Mouse (Mus musculus): Measurements from ENCODE around the gene Golt1b. TPM values are rescaled to one million over a fixed set of nuclear protein-coding genes. Genes with fewer than 3 reads are reported as not detected.

Golt1b gene
- polyA plus RNA-seq (2014; fragmentation: Illumina TruSeq; extraction: RNeasy Lipid Tissue Mini Kit (QIAGEN cat#74804); ENCODE audit: insufficient read depth, low read depth, low replicate concordance) = 20.6 TPM

DNA sequence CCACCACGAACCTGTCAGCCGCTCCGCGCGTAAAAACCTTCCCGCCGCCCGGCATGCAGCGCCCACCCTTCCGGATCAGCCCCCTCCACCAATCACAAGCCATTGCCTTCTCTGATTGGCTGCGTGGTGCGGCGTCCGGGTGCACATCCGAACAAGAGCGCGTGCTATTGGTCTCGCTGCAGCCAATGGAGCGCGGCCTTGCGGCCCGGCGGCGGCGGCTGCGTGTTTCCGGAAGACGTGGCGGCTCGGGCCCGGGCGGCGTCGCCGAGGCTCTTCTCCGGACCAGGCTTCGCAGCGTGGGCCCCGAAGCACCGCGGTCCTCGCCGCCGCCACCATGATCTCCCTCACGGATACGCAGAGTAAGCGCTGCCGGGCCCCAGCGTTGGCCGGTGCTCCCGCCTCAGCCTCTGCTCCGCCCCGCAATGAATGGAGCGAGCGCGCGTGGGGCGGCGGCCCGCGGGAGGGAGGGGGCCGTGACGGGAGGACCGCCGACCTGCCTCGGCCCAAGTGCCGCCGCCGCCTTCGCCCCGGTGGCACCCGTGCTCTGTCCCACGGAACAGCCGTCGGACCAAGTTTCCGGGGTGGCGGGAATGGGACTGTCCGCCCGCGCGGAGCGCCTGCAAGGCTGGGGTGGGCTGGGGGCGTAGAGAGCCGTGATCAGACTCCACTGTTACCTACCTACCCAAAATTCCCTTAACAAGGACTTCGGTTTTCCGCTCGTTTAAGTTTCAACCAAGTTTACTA lies at the start of gene Golt1b, which contains the start of gene Recql:
Gene Golt1b (plus strand): TSS at position 211 of the 744 bp plus-strand sequence.
Gene Recql (minus strand): TSS at position 77 of the 744 bp plus-strand sequence.

DNA sequence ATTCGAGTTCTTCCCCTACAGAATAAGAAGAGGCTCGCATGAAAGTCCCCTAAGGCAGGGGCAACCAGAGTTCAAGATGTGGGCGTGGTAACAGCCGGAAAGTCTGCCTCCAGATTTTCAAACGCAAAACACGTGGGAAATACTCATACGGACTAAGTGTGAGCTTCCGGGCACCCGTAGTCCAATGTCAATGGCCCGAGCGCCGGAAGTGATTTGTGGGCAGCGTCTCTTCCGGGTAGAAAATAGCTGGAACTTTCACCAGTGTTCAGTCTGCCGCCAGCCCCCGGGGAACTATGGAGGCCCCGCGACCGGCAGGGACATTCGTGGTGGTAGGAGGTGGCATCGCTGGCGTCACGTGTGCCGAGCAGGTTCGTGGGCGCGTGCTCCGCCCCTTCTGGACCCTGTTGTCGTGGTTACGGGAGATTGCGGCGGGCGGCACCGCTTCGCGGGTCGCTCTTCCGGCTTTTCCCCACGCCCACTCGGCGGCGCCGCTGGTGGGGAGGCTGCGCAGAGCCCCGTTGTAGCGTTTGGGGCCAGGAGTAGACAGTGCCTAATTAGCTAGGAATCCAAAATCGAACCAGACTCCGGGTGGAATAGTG lies 41.5 kb upstream of the Golt1b start, which contains the start of gene Pyroxd1:
Gene Pyroxd1 (plus strand): TSS at position 215 of the 599 bp plus-strand sequence.

DNA sequence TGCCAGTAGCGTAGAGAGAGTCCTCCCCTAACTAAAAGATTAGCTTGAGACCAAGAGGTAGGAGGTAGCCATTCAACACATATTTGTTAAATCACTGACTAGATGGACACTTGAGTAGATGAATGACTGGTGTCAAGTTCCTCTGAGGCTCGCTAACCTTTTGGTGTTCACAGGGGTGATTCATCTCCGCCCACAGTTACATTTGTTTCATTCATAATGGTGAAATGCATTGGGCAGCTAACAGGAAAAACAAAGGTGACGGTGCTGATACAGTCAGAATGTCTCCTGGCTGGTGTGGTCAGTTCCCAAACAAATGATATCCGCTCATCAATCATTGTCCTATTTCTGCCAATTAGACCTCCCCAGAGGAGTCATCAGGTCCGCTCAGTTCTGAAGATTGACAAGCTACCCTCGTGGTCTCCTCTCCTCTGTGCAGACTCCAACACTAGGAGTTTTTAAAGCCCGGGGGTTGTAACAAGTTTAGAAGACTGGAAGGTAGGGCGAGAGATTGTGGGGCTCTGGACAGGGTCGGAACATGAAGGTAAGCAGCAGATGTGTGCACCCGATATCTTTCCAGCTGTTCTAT lies 26.0 kb downstream of the Golt1b start, which contains the start of gene Spx:
Gene Spx (plus strand): TSS at position 536 of the 586 bp plus-strand sequence.

Other genes with a start within 250 kb of the Golt1b start
- gene Slco1a6, start 178.7 kb upstream of the Golt1b start, polyA plus RNA-seq (2014; fragmentation: Illumina TruSeq; extraction: RNeasy Lipid Tissue Mini Kit (QIAGEN cat#74804); ENCODE audit: insufficient read depth, low read depth, low replicate concordance) = not detected
- gene Iapp, start 88.8 kb upstream of the Golt1b start, polyA plus RNA-seq (2014; fragmentation: Illumina TruSeq; extraction: RNeasy Lipid Tissue Mini Kit (QIAGEN cat#74804); ENCODE audit: insufficient read depth, low read depth, low replicate concordance) = not detected
- gene Slco1a5, start 64.2 kb upstream of the Golt1b start, polyA plus RNA-seq (2014; fragmentation: Illumina TruSeq; extraction: RNeasy Lipid Tissue Mini Kit (QIAGEN cat#74804); ENCODE audit: insufficient read depth, low read depth, low replicate concordance) = 1.1 TPM
- 5.6 TPM for gene Pyroxd1, start 41.6 kb upstream of the Golt1b start, polyA plus RNA-seq (2014; fragmentation: Illumina TruSeq; extraction: RNeasy Lipid Tissue Mini Kit (QIAGEN cat#74804); ENCODE audit: insufficient read depth, low read depth, low replicate concordance)
- gene Recql, start 134 bp upstream of the Golt1b start, polyA plus RNA-seq (2014; fragmentation: Illumina TruSeq; extraction: RNeasy Lipid Tissue Mini Kit (QIAGEN cat#74804); ENCODE audit: insufficient read depth, low read depth, low replicate concordance) = 9.8 TPM
- gene Spx, start 26.2 kb downstream of the Golt1b start, polyA plus RNA-seq (2014; fragmentation: Illumina TruSeq; extraction: RNeasy Lipid Tissue Mini Kit (QIAGEN cat#74804); ENCODE audit: insufficient read depth, low read depth, low replicate concordance) = 0.65 TPM
- gene Gys2, start 85.9 kb downstream of the Golt1b start, polyA plus RNA-seq (2014; fragmentation: Illumina TruSeq; extraction: RNeasy Lipid Tissue Mini Kit (QIAGEN cat#74804); ENCODE audit: insufficient read depth, low read depth, low replicate concordance) = 0.49 TPM
- gene Ldhb, start 120.7 kb downstream of the Golt1b start, polyA plus RNA-seq (2014; fragmentation: Illumina TruSeq; extraction: RNeasy Lipid Tissue Mini Kit (QIAGEN cat#74804); ENCODE audit: insufficient read depth, low read depth, low replicate concordance) = 306 TPM
- gene Kcnj8, start 184.4 kb downstream of the Golt1b start, polyA plus RNA-seq (2014; fragmentation: Illumina TruSeq; extraction: RNeasy Lipid Tissue Mini Kit (QIAGEN cat#74804); ENCODE audit: insufficient read depth, low read depth, low replicate concordance) = 7.5 TPM

Data from lung, adult 10 weeks (tissue).